Mouse (Mus musculus): ENCODE results near the gene Ppp1r16b.

- TF ChIP-seq CTCF (IDR thresholded peaks at IDR 0.05; ENCODE audit: borderline replicate concordance, insufficient read depth, low read depth, low read length) (no peak), POLR2A (IDR thresholded peaks at IDR 0.05; ENCODE audit: borderline replicate concordance, insufficient read depth, low read length) (no peak)
Measured at GRCm38 (mm10) chr2:158708121-158708520, 42.9 kb downstream of the Ppp1r16b start.
